Mouse (Mus musculus): ENCODE measurements around the gene Snx19.
A peak's percentile ranks its signal among the peaks of the same experiment; 100 is the strongest.

Snx19 gene

GRCm38 (mm10) chr9:30426882-30427632, at the start of gene Snx19:
TSS of gene Snx19 (plus strand) at chr9:30427108.
- peak; percentile 77 for DNase-seq (ENCODE audit: low spot score)

DNA sequence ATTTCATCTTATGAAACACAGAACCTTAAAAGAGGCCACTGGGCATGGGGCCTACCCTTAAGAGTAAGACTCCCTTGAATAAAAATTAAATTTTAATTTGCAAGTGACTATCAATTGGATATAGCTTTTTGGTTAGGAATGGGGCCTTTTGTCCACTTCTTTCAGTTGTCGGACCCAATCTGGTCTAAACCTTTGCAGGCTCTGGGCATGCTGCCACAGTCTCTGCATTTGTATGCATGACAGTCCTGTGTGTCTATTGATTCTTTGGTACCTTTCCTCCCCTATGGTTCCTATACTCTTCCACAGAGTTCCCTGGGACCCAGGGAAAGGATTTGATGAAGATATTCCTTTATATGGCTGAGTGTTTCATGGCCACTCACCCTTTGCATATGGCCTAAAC, 26.1 kb upstream of the Snx19 start:
- no peak for DNase-seq (ENCODE audit: low spot score)

- DNase-seq (ENCODE audit: low spot score): no peak
These were observed 4.0 kb upstream of the Snx19 start for GRCm38 (mm10) chr9:30422940-30423339.

- DNase-seq (ENCODE audit: low spot score): no peak
These were observed 1.7 kb upstream of the Snx19 start for GRCm38 (mm10) chr9:30425178-30425577.

DNA sequence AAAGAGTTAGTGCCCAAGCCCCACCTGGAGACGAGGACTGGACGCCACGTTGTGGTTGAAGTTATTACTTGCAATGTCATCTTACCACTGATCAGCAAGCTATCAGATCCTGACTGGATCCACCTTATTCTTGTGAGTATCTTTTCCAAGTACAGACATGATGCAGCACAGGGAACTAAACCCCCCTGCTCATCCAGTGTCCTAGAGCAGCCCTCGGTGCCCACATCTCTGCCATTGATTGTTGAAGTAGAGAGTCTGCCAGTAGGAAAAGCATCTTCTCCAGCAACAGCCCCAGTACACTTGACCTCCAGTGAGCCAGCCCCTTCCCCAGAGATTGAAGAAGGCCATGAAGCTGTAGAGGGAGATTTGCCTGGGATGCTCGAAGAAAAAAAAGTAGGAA, 1.3 kb downstream of the Snx19 start:
- DNase-seq (ENCODE audit: low spot score): no peak

DNA sequence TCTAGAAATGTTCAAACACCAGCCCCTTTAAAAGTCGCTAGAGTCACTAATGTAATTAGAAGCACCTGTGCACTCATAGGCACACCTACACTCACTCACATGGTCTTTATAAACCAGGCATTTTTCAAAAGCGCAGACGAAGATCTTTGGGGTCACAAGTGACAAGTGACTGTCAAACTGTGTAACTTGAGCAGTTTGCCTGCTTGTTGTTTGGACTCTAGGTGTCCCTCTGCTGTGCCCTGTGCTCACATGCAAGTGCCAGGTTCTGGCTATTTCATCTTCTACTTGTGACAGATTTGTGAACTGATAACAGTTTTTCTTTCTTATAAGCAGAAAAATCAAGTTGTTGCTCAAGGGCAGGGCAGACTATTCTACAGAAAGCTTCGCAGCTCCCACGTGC, 3.5 kb downstream of the Snx19 start:
- DNase-seq (ENCODE audit: low spot score): no peak

DNA sequence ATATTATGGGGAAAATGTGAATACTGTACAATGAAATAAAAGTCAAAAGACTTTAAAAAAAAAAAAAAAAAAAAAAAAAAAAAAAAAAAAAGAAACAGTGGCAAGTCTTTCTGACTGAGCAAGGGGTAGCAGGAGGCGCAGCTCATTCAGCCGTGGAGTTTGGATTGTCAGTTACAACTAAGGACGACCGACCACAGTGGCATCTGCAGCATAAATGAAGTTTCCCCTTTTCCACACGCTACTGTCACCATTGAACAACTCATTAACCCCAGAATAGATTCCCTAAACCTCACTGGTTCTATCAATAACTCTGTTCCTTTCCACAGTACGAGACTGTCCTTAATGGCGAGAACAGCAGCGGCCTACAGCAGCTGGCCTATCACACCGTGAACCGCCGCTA, 5.0 kb downstream of the Snx19 start:
- no peak for DNase-seq (ENCODE audit: low spot score)

GRCm38 (mm10) chr9:30433914-30434313, 7.0 kb downstream of the Snx19 start:
- DNase-seq (ENCODE audit: low spot score): no peak

- DNase-seq (ENCODE audit: low spot score): no peak
These were observed 9.1 kb downstream of the Snx19 start for GRCm38 (mm10) chr9:30435902-30436585.

GRCm38 (mm10) chr9:30438505-30438904, 11.6 kb downstream of the Snx19 start:
- DNase-seq (ENCODE audit: low spot score): no peak

DNA sequence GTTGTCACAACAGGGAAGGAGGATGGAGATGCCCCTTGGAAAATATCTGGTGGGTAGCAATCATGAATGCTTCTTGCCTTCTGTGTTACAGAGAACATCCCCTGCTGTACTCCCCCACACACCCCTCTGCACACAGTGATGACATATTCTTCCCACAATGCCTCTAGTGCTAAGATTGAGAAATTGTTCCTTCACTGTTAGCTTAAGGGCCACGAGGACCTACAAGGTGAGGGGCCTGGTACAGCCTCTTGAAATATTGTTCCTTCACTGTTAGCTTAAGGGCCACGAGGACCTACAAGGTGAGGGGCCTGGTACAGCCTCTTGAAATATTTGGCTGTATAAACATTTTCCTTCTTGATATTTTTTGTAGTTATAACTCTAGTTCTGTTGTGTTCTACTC, 14.9 kb downstream of the Snx19 start:
- no peak for DNase-seq (ENCODE audit: low spot score)

GRCm38 (mm10) chr9:30445232-30446085, 18.6 kb downstream of the Snx19 start:
- peak; percentile 21 for DNase-seq (ENCODE audit: low spot score)

DNA sequence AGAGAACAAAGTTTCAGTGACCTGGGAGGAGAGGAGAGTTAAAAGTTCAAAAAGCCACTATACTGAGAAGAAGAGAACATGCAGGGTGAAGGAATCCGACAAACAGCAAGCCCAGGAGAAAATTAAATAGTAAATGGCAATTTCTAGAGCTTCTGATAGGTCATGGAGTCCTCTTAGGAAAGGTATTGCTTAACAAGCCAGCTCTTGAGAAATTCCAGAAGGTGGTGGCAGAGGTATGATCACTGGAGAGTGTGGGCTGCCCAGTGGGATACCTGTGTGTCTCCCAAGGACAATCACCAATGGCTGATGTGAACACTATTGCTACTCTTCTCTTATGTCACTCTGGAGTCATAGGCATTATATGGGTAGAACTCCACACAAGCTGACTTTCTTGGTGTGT, 19.2 kb downstream of the Snx19 start:
- DNase-seq (ENCODE audit: low spot score): no peak

DNA sequence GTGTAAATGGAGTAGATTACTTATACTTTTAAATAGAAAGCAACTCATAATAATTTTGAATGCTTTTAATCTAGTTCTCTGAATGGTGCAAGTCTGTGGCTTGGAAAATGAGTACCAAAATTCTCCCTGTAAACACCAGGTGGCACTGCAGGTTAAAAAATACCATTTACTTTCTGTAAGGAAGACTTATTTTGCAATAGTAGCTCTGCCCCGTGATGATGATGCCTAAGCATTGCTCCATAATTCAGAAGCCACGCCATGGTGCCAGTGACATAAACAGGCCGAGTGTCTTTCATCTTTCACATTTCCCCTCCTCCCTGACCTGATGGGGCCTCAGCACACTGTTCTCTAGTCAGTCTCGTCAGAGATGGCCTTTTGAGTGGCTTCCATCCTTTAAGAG, 21.6 kb downstream of the Snx19 start:
- DNase-seq (ENCODE audit: low spot score): no peak

DNA sequence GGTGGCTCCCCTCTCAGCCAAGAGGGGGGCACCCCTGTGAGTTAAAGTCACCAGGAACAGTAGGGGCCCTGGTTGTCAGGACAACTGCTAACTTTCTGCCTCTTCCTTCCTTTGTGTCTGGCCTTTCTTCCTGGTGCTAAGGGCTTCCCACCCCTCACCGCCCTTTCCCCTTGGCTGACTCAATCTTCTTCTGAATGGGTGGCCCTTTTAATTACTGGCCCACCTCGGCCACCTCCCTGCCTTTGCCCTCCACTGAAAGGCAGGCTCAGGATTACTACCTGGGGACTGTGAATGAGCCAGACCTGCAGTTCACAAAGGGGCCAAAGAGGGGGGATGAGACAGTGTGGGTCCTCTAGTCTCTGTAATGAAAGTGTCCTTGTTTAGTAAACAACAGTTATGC, 23.0 kb downstream of the Snx19 start:
- no peak for DNase-seq (ENCODE audit: low spot score)

DNA sequence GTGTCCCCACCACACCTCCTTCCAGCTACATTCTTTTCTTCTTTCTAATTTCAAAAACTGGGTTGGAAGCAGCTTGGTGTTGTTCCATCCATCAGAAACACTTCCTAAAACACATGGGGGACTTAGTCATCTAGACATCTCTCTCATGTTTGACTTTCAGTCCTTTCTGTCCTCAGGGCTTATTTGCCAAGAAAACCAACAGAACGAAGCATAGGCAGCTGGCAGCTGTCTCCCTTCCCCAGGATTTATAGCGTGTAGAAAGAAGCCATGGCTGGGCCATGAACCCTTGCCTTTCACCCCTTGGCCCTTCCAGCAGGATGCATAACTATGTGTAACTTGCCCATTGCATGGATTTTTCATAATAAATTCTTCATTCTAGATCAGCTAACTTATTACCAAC, 23.9 kb downstream of the Snx19 start:
- DNase-seq (ENCODE audit: low spot score): no peak

DNA sequence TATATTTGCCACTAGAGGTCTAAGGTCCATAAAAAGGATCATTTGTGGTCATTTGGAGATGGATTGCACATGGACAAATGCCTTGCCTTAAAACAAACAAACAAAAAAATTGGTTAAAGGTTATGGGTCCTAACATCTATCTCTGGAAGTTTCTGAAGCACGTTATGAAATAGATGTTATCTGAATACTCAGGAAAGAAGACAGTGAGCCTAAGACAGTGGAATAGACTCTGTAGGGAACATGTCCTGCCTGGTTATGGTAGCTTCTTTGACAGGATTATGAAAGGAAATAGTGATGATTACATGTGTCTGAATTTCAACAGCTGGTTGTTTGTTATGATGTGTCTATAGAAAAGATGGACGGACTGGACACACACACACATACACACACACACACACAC, 27.6 kb downstream of the Snx19 start:
- no peak for DNase-seq (ENCODE audit: low spot score)

DNA sequence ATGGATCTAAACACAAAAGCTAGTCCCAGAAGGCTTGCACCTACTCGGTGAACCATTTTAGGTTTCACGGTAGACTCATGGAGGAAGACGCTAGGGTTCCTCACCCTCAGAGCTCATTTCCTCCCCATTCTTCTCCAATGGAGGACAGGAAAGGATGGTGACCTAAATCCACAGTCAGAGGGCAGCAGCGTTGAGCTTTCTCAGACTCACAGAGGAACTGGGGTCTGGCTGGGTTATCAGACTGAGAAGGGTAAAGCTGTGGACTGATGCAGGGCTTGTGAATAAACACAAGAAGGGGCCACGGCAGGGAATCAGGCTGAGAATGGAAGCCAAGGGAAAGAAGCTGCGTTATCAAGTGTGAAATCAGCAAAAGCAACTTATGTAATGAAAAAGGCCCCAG, 29.3 kb downstream of the Snx19 start:
- DNase-seq (ENCODE audit: low spot score): no peak

DNA sequence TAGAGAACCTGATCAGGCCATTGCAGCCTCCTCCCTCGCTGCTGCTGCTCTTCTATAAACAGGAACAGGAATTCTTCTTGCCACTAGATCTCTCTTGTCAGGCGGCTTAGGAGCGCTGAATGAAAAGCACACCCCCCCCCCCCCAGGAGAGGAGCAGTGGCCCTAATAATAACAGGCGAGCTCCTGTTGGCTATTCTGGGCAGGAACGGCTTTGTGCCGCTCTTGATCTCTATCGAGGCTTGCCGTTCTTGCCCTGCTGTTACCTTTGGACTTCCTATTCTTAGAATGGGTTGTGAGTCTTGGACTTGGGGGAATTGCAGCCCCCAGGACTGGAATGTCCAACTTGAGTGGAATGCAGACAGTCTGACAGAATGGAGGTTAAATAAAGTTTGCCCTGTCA, 33.6 kb downstream of the Snx19 start:
- no peak for DNase-seq (ENCODE audit: low spot score)

DNA sequence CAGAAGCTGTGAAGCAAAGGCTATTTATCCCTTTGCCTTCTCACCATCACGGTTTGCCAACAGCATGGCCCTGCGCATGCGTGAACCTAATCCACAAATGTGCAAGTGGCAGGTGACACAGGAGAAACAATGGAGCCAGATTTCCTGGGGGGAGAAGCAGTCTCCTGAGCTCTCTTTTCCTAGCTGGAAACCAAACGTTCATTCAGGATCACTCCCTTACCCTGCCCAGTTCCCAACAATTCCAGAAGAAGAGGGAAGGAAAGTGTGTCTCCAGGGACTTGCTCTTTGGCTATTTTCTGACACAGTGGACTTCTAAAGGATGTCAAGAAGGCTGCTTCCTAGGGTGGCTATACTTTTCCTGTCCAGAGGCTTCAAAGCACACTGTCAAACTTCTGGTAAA, 37.8 kb downstream of the Snx19 start:
- DNase-seq (ENCODE audit: low spot score): no peak

- no peak for DNase-seq (ENCODE audit: low spot score)
These were observed 53.1 kb downstream of the Snx19 start for GRCm38 (mm10) chr9:30480043-30480442.

DNA sequence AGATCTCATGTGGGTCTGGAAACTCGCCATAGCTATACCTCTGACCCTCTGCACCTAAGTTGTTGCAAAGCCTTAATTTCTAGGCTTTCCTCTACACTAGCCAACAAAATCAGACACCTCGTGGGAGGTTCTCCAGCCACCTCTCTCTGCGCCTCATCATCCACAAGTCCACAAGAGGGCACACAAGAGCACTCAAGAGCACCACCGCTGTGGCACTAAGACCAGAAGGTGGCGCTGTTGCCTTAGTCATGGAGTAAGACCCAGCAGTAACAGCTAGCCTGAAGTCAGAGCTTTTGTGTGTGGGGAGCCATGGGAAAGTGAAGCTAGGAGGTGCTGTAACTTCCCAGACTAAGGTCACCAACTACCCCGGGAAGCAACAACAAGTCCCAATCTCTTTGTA, 53.6 kb downstream of the Snx19 start:
- DNase-seq (ENCODE audit: low spot score): peak; percentile 79

DNA sequence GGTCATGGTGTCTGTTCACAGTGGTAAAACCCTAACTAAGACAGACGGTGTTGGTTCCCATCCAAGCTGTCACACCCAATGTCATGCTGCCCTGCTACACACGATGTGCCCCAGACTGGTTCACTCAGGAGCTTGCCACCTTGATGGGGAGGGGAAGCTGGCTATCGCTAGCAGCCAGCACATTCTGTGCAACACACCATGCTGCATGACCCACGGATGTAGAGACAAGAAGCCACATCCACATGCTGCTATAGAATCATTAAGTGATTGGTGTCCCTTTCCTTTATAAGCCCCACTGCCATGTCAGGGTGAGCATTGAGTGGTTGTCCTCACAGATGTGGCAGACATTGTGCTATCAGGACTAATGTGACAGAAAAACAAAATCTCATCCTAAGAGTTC, 55.2 kb downstream of the Snx19 start:
- no peak for DNase-seq (ENCODE audit: low spot score)
